Mouse (Mus musculus): ENCODE data around the gene Rasd2. TPM values are rescaled to one million over a fixed set of nuclear protein-coding genes. Genes with fewer than 3 reads are reported as not detected.

The Rasd2 gene
- polyA plus RNA-seq, 1 experiment from 2014 or later = 0.57 TPM

DNA sequence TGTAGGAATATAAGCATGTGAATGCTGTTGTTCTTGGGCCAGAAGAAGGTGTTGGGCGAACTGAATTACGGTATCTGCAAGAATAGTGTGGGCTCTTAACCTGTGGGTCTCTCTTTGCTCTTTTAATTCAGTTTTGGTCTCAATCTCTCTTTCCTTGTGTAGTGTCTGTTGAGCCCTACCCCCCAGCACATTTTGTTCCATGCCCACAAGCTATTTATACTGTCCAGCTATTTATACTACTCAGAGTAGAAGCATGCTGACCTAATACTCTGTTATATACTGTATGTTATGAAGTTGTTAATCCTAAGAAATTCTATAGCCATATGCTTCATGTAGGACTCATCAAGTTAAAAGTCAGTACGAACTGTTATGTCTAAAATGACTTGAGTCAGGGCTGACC, 41.9 kb downstream of the Rasd2 start:
- no peaks in the 10 kb centered on the region for H3K36me3 ChIP-seq (ENCODE audit: control insufficient read depth, insufficient read depth, low read length)
- no peak overlapping the region for H3K9ac ChIP-seq (ENCODE audit: low read length)

DNA sequence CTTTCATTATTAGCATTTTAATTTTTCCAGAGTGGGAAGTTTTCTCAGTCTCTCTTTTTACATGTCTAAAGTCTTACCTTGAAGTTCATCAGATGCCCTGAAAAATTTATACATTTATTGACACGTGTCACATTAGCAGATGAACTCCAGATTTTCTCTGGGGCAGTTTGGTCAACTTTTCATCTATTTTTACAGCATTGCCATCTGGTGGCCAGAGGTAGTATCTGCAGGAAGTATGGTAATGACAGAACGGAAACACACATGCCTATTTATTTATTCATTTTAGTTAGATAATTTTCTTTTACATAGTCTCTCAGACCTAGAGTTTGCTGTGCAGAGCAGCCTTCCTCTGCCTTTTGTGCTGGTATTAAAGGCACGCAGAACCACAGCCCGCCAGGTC, 58.4 kb downstream of the Rasd2 start:
- no peak overlapping the region for H3K9ac ChIP-seq (ENCODE audit: low read length)
- WGBS = 27% methylated on average over 4 of the region's 4 CpGs
- no peak overlapping the region for H3K27ac ChIP-seq (replicated peaks in 1 of 2; ENCODE audit: control insufficient read depth in 1 of 2, insufficient read depth in 1 of 2, low read depth in 2 of 2, low read length in 2 of 2)
- ATAC-seq (ENCODE audit: insufficient number of reproducible peaks, insufficient read depth, low FRiP score, low read depth) = no peak
- peaks cover 8% of the 10 kb centered on the region for H3K9me3 ChIP-seq (ENCODE audit: control insufficient read depth, low read length)
- H3K36me3 ChIP-seq (ENCODE audit: control insufficient read depth, insufficient read depth, low read length) = no peaks in the 10 kb centered on the region
- H3K4me2 ChIP-seq (ENCODE audit: low read length) = no peak overlapping the region
- no peaks in the 10 kb centered on the region for H3K4me1 ChIP-seq (ENCODE audit: control insufficient read depth in 2 of 2, insufficient read depth in 2 of 2, low read length in 2 of 2)
- no peaks in the 10 kb centered on the region for H3K27me3 ChIP-seq (ENCODE audit: control insufficient read depth, insufficient read depth, low read length)
- no peak overlapping the region for H3K4me3 ChIP-seq (ENCODE audit: control insufficient read depth in 1 of 2, insufficient read depth in 1 of 2, low read depth in 1 of 2, low read length in 2 of 2)

More for the DNA sequence above, 41.9 kb downstream of the Rasd2 start:
- no peak for ATAC-seq (ENCODE audit: insufficient number of reproducible peaks, insufficient read depth, low FRiP score, low read depth)
- Histone ChIP-seq H3K27ac (replicated peaks in 1 of 2; ENCODE audit: control insufficient read depth in 1 of 2, insufficient read depth in 1 of 2, low read depth in 2 of 2, low read length in 2 of 2) (no peak overlapping the region), H3K4me2 (ENCODE audit: low read length) (no peak overlapping the region), H3K27me3 (ENCODE audit: control insufficient read depth, insufficient read depth, low read length) (no peaks in the 10 kb centered on the region), H3K4me3 (ENCODE audit: control insufficient read depth in 1 of 2, insufficient read depth in 1 of 2, low read depth in 1 of 2, low read length in 2 of 2) (no peak overlapping the region), H3K9me3 (ENCODE audit: control insufficient read depth, low read length) (no peaks in the 10 kb centered on the region), H3K4me1 (ENCODE audit: control insufficient read depth in 2 of 2, insufficient read depth in 2 of 2, low read length in 2 of 2) (no peaks in the 10 kb centered on the region)
- 84% methylated on average over 3 of the region's 3 CpGs for WGBS

Other genes starting within 250 kb of the Rasd2 start
- 24.8 and 25.7 TPM in 2 replicates for gene Hmgxb4, start 220.6 kb upstream of the Rasd2 start, polyA plus RNA-seq (2014; fragmentation: Nextera tagmentation; extraction: Ambion mirVana)
- gene Tom1, start 180.2 kb upstream of the Rasd2 start, polyA plus RNA-seq (2014; fragmentation: Nextera tagmentation; extraction: Ambion mirVana) = 42.6 and 45.9 TPM in 2 replicates
- 14.6 and 19.0 TPM in 2 replicates for gene Hmox1, start 120.3 kb upstream of the Rasd2 start, polyA plus RNA-seq (2014; fragmentation: Nextera tagmentation; extraction: Ambion mirVana)
- 63.7 and 71.7 TPM in 2 replicates for gene Mcm5, start 104.4 kb upstream of the Rasd2 start, polyA plus RNA-seq (2014; fragmentation: Nextera tagmentation; extraction: Ambion mirVana)
- 0.22 and 0.24 TPM in 2 replicates for gene Gm10358, start 192.6 kb downstream of the Rasd2 start, polyA plus RNA-seq (2014; fragmentation: Nextera tagmentation; extraction: Ambion mirVana)
- gene Iqcm, start 234.8 kb downstream of the Rasd2 start, polyA plus RNA-seq (2014; fragmentation: Nextera tagmentation; extraction: Ambion mirVana) = not detected in 2 replicates

Measured in heart, embryonic 14.5 days (tissue).